Mouse (Mus musculus): ENCODE measurements around the gene Chdh. TPM values are rescaled to one million over a fixed set of nuclear protein-coding genes. Genes with fewer than 3 reads are reported as not detected.
A peak's percentile ranks its signal among the peaks of the same experiment; 100 is the strongest.

The Chdh gene
- polyA plus RNA-seq, 1 experiment from 2014 or later = 0.53 TPM

DNA sequence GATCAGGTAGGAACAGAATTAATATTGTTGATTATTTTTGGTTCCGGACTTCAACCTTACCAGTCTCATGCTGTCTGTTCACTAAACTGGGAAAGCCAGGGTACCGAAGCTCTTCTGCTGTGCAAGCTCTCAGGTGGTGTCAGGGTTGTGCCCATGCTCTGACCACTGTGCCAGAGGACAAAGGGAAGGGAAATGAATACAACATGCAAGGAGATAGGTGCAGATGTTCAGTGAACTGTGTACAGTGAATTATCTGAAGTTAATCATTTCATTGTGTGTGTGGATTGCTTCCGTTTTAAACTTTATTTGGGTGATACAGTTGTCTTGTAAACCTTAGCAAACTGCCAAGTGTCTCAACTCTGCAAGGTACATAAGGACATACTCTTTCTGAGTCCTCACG, 20.5 kb upstream of the Chdh start:
- 94% methylated on average over 4 of the region's 4 CpGs for WGBS
- Histone ChIP-seq H3K4me2 (no peak overlapping the region), H3K36me3 (peaks cover 99% of the 10 kb centered on the region), H3K9ac (no peak overlapping the region), H3K4me1 (replicated peaks) (no peaks in the 10 kb centered on the region), H3K27ac (replicated peaks) (no peak overlapping the region), H3K4me3 (no peak overlapping the region), H3K9me3 (no peaks in the 10 kb centered on the region), H3K27me3 (no peaks in the 10 kb centered on the region)
- no peak for ATAC-seq (ENCODE audit: low FRiP score, low read depth)

DNA sequence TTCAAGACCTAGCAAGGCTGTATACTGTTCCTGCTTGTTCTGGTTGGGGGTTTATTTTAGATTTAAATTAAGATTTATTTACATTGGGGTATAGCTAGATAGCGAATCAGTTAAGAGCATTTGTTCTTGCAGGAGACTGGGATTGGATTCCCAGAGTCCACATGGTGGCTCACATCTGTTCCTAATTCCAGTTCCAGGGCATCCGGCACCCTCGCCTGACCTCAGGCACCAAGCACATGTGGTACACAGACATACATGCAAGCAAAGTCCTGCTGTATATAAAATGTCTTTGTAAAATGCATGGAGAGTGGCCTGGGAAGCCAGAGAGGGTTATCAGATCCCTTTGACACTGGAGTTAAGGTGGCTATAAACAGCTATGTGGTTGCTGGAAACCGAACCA, 13.8 kb upstream of the Chdh start:
- no peak for ATAC-seq (ENCODE audit: low FRiP score, low read depth)
- Histone ChIP-seq H3K9me3 (no peaks in the 10 kb centered on the region), H3K27me3 (no peaks in the 10 kb centered on the region), H3K4me1 (replicated peaks) (no peaks in the 10 kb centered on the region), H3K36me3 (peaks cover 67% of the 10 kb centered on the region), H3K4me3 (no peak overlapping the region), H3K9ac (no peak overlapping the region), H3K27ac (replicated peaks) (no peak overlapping the region), H3K4me2 (no peak overlapping the region)
- WGBS = 92% methylated on average over 4 of the region's 4 CpGs

DNA sequence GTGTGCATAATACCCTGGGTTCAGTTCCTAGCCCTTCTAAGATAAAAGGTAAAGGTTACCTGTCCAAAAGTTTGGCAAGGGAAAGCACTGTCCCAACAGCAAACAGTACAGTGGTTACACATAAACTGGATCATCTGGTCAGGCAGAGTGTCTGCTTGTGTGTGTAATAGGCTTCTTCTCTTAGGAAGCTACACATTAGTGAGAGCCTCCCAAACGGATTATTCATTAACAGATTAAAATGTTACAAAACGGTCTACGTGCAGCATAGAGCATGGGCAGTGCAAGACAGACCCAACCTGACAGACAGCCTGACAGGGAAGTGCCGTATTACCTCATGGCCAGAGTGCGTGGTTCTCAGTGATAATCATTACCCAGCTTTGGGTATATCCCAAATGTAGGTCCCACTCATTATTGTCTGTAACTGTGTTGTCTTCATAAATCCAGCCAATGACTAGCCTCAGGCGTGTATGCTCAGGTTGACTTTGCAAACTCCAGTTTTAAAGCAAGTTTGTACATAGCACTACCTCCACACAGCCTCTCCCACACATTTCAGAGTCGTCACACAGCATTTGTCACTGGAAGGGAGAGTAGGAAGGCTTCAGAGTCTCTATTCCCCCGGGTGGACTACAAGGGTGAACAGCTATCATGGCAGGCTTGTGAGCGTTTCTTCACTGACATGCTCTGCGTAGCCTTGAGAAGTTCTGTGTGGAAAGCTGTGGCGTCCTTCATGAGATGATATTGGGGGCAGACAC, 12.6 kb upstream of the Chdh start:
- Histone ChIP-seq H3K27me3 (no peaks in the 10 kb centered on the region), H3K9me3 (no peaks in the 10 kb centered on the region), H3K36me3 (peaks cover 56% of the 10 kb centered on the region), H3K4me2 (no peak overlapping the region), H3K4me3 (no peak overlapping the region), H3K4me1 (replicated peaks) (no peaks in the 10 kb centered on the region), H3K27ac (replicated peaks) (no peak overlapping the region), H3K9ac (no peak overlapping the region)
- no peak for ATAC-seq (ENCODE audit: low FRiP score, low read depth)
- 93% methylated on average over 11 of the region's 11 CpGs for WGBS

DNA sequence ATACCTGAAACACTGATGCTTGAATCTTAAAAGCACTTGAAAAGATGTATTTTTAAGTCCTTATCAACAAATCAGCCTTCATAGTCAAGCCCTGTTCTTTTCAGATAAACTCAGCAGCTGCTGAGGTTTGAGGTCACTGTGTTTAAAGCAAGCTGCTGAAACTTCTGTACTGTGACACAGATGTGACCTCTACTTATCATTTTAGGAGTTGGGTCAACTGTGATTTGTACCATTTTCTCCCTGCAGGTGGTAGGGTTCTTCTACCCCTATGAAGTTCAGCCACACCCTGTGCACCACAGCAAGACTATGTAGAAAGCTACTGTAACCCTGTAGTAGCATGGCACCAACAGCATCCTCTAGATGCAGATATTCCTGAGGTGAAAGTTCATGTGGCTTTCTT, 11.5 kb upstream of the Chdh start:
- H3K4me2 ChIP-seq = no peak overlapping the region
- no peaks in the 10 kb centered on the region for H3K27me3 ChIP-seq
- peaks cover 44% of the 10 kb centered on the region for H3K36me3 ChIP-seq
- H3K9me3 ChIP-seq = no peaks in the 10 kb centered on the region
- H3K4me1 ChIP-seq (replicated peaks) = no peaks in the 10 kb centered on the region
- H3K27ac ChIP-seq (replicated peaks) = no peak overlapping the region
- no peak overlapping the region for H3K4me3 ChIP-seq
- no peak for ATAC-seq (ENCODE audit: low FRiP score, low read depth)
- no peak overlapping the region for H3K9ac ChIP-seq

DNA sequence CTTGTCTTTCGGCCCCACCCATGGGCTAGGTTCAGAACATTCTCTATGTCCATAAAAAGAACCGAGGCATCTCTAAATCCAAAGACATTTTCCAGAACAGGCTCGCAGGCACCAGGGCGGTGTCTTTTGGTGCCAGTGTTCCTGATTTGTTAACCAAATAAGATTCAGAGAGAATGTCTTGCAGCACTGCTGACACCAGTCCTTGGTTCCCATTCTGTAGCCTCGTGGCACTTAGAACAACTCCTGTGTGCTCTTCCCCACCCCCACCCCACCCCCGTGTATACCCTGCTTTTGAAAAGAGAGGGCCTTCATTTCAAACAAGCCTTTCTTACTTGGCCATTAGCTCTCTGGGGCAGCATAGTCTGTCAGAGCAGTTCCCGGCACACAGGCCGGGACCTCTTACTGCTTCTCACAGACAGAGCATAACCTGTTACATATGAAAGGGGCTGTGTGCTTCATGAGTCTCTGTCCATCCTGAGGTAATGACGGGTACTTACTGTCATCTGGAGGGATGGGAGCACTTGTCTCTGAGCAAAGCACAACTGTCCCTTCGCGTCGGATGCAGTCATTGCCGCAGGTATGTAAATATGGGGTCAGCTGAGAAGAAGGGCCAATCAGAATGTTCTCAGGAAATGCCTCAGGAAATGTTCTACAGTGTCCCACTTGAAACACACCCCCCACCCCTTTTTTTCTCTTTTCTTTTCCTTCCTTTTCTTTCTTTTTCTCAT, 9.9 kb upstream of the Chdh start:
- no peaks in the 10 kb centered on the region for H3K27me3 ChIP-seq
- 0 out of 2 replicates have a peak, but pooled peaks have one; percentile 5 for ATAC-seq (ENCODE audit: low FRiP score, low read depth)
- H3K36me3 ChIP-seq = peaks cover 29% of the 10 kb centered on the region
- no peak overlapping the region for H3K4me2 ChIP-seq
- no peaks in the 10 kb centered on the region for H3K9me3 ChIP-seq
- H3K4me3 ChIP-seq = no peak overlapping the region
- no peaks in the 10 kb centered on the region for H3K4me1 ChIP-seq (replicated peaks)
- no peak overlapping the region for H3K27ac ChIP-seq (replicated peaks)
- WGBS = 74% methylated on average over 13 of the region's 13 CpGs
- H3K9ac ChIP-seq = no peak overlapping the region

DNA sequence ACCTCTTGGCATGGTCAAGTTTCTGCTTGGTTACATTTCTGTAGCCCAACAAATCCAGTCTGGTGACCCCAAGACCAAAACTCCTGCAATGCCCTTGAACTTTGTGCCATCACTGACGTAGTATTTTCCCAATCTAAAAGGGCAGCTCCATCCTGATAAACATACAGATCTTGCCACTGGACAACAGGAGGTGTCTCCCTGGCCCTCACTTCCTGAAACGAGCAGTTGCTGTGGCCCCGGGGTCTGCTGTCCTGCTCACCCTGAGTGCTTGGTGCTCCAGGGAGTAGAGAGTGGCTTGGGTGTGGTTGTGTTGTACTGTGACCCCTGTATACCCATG, 9.4 kb upstream of the Chdh start:
- Histone ChIP-seq H3K27ac (replicated peaks) (no peak overlapping the region), H3K4me2 (no peak overlapping the region)

DNA sequence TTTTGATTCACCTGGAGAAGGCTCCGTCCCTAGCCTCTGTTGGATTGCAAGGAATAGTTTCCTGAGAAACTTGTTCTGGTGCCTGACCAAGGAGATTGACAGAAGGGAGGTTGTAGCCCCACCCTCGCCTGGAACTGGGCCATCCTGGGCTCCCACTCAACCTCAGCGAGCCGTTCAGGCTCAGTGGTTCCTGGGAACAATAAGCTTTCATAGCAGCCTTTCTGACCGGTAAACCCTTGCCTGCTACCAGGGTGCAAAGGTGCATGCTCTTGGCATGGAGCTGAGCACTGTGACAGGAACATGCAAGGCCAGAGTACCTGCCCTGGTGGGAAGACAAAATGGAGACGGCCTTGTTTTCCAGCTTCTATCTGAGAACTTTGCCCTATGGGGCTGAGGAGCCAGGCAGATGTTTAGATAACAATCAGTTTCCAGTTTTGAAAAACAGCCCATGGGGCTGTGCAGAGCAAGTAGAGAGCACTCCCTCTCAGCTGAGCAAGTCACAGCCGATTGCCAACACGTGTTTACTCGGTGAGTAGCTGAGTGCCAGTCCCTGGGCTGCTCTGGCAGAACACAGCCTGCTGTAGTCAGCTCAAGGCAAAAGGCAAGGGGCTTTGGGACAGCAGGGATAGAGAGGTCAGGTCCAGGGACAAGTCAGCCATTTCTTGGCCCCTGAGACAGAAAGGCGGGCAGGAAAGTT, 1.2 kb downstream of the Chdh start:
- 61% methylated on average over 10 of the region's 10 CpGs for WGBS
- H3K4me1 ChIP-seq (replicated peaks) = peaks cover 10% of the 10 kb centered on the region
- H3K36me3 ChIP-seq = no peaks in the 10 kb centered on the region
- H3K9ac ChIP-seq = no peak overlapping the region
- peaks cover 6% of the 10 kb centered on the region; the same call in 1 of the 2 replicates for H3K27me3 ChIP-seq
- no peak overlapping the region for H3K4me2 ChIP-seq
- H3K9me3 ChIP-seq = no peaks in the 10 kb centered on the region
- H3K4me3 ChIP-seq = no peak overlapping the region
- no peak overlapping the region for H3K27ac ChIP-seq (replicated peaks)
- ATAC-seq (ENCODE audit: low FRiP score, low read depth) = peak; percentile 36; the same call in 1 of the 2 replicates

More for the DNA sequence above, 9.4 kb upstream of the Chdh start:
- WGBS = 91% methylated on average over 3 of the region's 3 CpGs
- Histone ChIP-seq H3K4me3 (no peak overlapping the region), H3K4me1 (replicated peaks) (no peaks in the 10 kb centered on the region), H3K36me3 (peaks cover 23% of the 10 kb centered on the region), H3K9me3 (no peaks in the 10 kb centered on the region), H3K27me3 (no peaks in the 10 kb centered on the region), H3K9ac (no peak overlapping the region)
- no peak for ATAC-seq (ENCODE audit: low FRiP score, low read depth)

DNA sequence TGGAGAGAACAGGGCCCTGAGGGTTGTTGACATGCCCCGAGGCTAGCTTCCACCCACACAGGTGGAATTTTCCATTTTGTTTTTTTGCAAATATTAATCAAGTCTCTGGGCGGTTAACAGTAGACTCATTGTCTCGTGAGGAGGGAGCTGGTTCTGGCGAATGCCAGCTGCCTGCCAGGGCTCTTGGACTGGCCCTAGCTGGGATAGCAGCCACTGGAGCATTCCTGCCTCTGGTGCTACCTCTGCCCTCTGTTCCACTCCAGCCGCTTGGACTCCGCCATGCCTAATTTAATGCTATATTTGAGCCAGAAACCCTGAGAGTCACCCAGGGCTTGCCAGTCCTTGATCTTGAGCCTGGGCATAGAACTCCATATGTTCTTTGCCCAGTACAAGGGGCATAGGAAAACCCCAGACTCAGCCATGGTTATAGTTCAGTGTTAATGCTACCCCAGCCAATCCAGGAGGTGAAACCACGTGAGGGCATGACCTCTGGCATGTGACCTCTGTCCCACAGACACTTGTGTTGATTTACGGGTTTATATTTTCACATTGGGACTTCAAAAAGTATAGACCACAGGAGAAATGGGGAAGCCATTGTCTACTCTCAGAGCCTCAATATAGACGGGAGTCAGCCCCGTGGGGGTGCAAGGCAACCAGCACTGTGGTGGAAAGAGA, 3.2 kb downstream of the Chdh start:
- Histone ChIP-seq H3K4me1 (replicated peaks) (peaks cover 10% of the 10 kb centered on the region), H3K9ac (no peak overlapping the region), H3K36me3 (no peaks in the 10 kb centered on the region), H3K4me2 (no peak overlapping the region), H3K27ac (replicated peaks) (no peak overlapping the region), H3K9me3 (no peaks in the 10 kb centered on the region), H3K4me3 (no peak overlapping the region), H3K27me3 (peaks cover 6% of the 10 kb centered on the region; the same call in 1 of the 2 replicates)
- ATAC-seq (ENCODE audit: low FRiP score, low read depth) = peak; percentile 44; the same call in 1 of the 2 replicates
- 69% methylated on average over 10 of the region's 10 CpGs for WGBS

DNA sequence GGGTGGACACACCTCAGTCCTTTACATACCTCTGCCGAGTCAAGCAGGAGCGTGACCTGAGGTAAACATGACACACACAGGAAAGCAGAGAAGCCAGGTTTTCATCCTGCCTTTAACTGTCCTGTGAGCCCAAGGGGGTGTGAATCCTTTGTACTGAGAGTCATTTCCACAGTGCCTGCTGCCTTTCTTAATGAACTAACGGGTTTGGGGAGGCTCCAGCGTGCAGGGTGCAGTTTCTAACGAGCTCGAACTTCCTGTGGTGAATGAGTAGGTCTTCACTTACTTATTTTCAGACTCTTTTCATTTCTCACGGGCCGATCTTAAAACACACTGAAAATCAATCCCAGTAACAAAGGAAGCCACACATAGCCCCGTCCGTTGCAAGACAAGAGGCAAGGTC, 5.7 kb downstream of the Chdh start:
- no peaks in the 10 kb centered on the region for H3K4me1 ChIP-seq (replicated peaks)
- H3K27me3 ChIP-seq = no peaks in the 10 kb centered on the region
- no peak overlapping the region for H3K27ac ChIP-seq (replicated peaks)
- H3K9me3 ChIP-seq = no peaks in the 10 kb centered on the region
- H3K36me3 ChIP-seq = no peaks in the 10 kb centered on the region
- 79% methylated on average over 10 of the region's 10 CpGs for WGBS
- no peak overlapping the region for H3K9ac ChIP-seq
- ATAC-seq (ENCODE audit: low FRiP score, low read depth) = no peak
- no peak overlapping the region for H3K4me2 ChIP-seq
- H3K4me3 ChIP-seq = no peak overlapping the region

DNA sequence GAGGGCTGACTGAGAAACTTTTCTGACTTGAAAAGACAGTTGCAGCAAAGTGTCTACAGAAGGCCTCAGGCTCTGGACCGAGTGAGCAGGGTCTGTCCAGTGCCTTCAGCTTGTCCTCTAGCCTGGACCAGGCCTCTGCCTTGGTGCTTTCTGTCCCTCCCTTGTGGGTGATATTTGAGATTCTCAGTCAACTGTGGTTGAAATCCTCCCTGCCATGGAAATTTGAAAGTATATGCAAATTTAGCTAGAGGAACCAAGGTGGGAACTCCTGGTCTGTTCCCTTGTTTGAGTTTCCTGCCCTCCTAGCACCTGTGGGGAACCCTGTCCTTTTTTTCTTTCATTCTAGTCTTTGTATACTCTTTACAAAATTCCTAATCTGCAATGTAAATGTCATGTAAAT, 6.2 kb downstream of the Chdh start:
- Histone ChIP-seq H3K27me3 (no peaks in the 10 kb centered on the region), H3K4me1 (replicated peaks) (no peaks in the 10 kb centered on the region), H3K9ac (no peak overlapping the region), H3K4me2 (no peak overlapping the region), H3K4me3 (no peak overlapping the region), H3K27ac (replicated peaks) (no peak overlapping the region), H3K36me3 (no peaks in the 10 kb centered on the region), H3K9me3 (no peaks in the 10 kb centered on the region)
- ATAC-seq (ENCODE audit: low FRiP score, low read depth) = no peak
- WGBS = 83% methylated on average over 1 of the region's 1 CpGs

DNA sequence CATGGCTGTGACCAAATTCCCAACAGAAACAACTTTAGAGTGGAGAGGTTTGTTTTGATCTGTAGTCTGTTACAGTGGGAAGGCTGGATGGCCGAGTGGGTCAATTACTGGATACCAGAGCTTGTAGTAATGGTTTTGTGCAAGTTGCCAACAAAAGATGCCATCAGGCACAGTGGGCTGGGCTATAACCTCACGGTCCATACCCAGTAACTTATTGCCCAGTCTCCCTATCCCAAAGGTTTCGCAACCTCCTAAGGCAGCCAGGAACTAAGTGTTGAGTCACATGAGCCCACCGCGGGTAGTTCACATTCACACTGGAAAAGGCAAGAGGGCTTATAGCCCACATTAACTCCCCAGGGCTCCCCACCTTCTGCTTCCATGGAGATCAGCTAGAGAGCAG, 7.8 kb downstream of the Chdh start:
- Histone ChIP-seq H3K27ac (replicated peaks) (no peak overlapping the region), H3K27me3 (no peaks in the 10 kb centered on the region), H3K4me1 (replicated peaks) (no peaks in the 10 kb centered on the region), H3K36me3 (no peaks in the 10 kb centered on the region), H3K4me2 (no peak overlapping the region), H3K9ac (no peak overlapping the region), H3K4me3 (no peak overlapping the region), H3K9me3 (no peaks in the 10 kb centered on the region)
- WGBS = 89% methylated on average over 5 of the region's 5 CpGs
- no peak for ATAC-seq (ENCODE audit: low FRiP score, low read depth)

Measured in hindbrain, embryonic 15.5 days (tissue).